Mouse (Mus musculus): ENCODE data around the gene Spats2. TPM values are rescaled to one million over a fixed set of nuclear protein-coding genes. Genes with fewer than 3 reads are reported as not detected.

Gene Spats2
- polyA plus RNA-seq, 2 experiments: 39.7 to 47.1 TPM

GRCm38 (mm10) chr15:99226090-99226489 is 100.4 kb downstream of the Spats2 start:
- TF ChIP-seq POLR2A (IDR thresholded peaks at IDR 0.05; ENCODE audit: borderline replicate concordance, extremely low read depth, insufficient read depth, insufficient read length): no peak
- WGBS: 17% methylated on average over 14 of the region's 14 CpGs

GRCm38 (mm10) chr15:99231998-99232397 is 106.3 kb downstream of the Spats2 start:
- Histone ChIP-seq H3K36me3 (ENCODE audit: control insufficient read depth, insufficient read depth, low read length) (no peaks in the 10 kb centered on the region), H3K27ac (replicated peaks; ENCODE audit: low read depth, low read length) (no peak overlapping the region), H3K4me1 (ENCODE audit: control insufficient read depth, insufficient read depth, low read length) (no peaks in the 10 kb centered on the region), H3K27me3 (ENCODE audit: control insufficient read depth, insufficient read depth, low read length) (peaks cover 35% of the 10 kb centered on the region), H3K9ac (ENCODE audit: low read depth, low read length, severe bottlenecking) (no peak overlapping the region), H3K4me3 (replicated peaks; ENCODE audit: low read length) (no peak overlapping the region), H3K4me2 (replicated peaks; ENCODE audit: low read depth, low read length, severe bottlenecking) (no peak overlapping the region), H3K9me3 (ENCODE audit: control insufficient read depth, low read length) (no peaks in the 10 kb centered on the region)
- TF ChIP-seq POLR2A (IDR thresholded peaks at IDR 0.05; ENCODE audit: borderline replicate concordance, extremely low read depth, insufficient read depth, insufficient read length): no peak
- no peak for DNase-seq (ENCODE audit: low spot score)
- WGBS: 63% methylated on average over 10 of the region's 10 CpGs
- ATAC-seq (ENCODE audit: low FRiP score, low read depth): no peak

More at GRCm38 (mm10) chr15:99226090-99226489, 100.4 kb downstream of the Spats2 start:
- Histone ChIP-seq H3K9ac (ENCODE audit: low read depth, low read length, severe bottlenecking) (no peak overlapping the region), H3K4me1 (ENCODE audit: control insufficient read depth, insufficient read depth, low read length) (peaks cover 33% of the 10 kb centered on the region), H3K36me3 (ENCODE audit: control insufficient read depth, insufficient read depth, low read length) (no peaks in the 10 kb centered on the region), H3K27ac (replicated peaks; ENCODE audit: low read depth, low read length) (no peak overlapping the region), H3K4me3 (replicated peaks; ENCODE audit: low read length) (peak overlapping the region; percentile 37; the same call in 1 of the 2 replicates), H3K27me3 (ENCODE audit: control insufficient read depth, insufficient read depth, low read length) (peaks cover 85% of the 10 kb centered on the region), H3K4me2 (replicated peaks; ENCODE audit: low read depth, low read length, severe bottlenecking) (peak overlapping the region; percentile 61; the same call in 1 of the 2 replicates), H3K9me3 (ENCODE audit: control insufficient read depth, low read length) (no peaks in the 10 kb centered on the region)
- ATAC-seq (ENCODE audit: low FRiP score, low read depth) (no peak), DNase-seq (ENCODE audit: low spot score) (no peak)

GRCm38 (mm10) chr15:99233719-99234118 is 108.0 kb downstream of the Spats2 start:
- Histone ChIP-seq H3K27ac (replicated peaks; ENCODE audit: low read depth, low read length) (no peak overlapping the region), H3K36me3 (ENCODE audit: control insufficient read depth, insufficient read depth, low read length) (no peaks in the 10 kb centered on the region), H3K4me1 (ENCODE audit: control insufficient read depth, insufficient read depth, low read length) (no peaks in the 10 kb centered on the region), H3K4me3 (replicated peaks; ENCODE audit: low read length) (no peak overlapping the region), H3K27me3 (ENCODE audit: control insufficient read depth, insufficient read depth, low read length) (peaks cover 19% of the 10 kb centered on the region), H3K4me2 (replicated peaks; ENCODE audit: low read depth, low read length, severe bottlenecking) (no peak overlapping the region), H3K9me3 (ENCODE audit: control insufficient read depth, low read length) (no peaks in the 10 kb centered on the region), H3K9ac (ENCODE audit: low read depth, low read length, severe bottlenecking) (no peak overlapping the region)
- DNase-seq (ENCODE audit: low spot score) (no peak), ATAC-seq (ENCODE audit: low FRiP score, low read depth) (no peak)
- 61% methylated on average over 17 of the region's 17 CpGs for WGBS
- no peak for TF ChIP-seq POLR2A (IDR thresholded peaks at IDR 0.05; ENCODE audit: borderline replicate concordance, extremely low read depth, insufficient read depth, insufficient read length)

- DNase-seq (ENCODE audit: low spot score) (no peak), ATAC-seq (ENCODE audit: low FRiP score, low read depth) (no peak)
- Histone ChIP-seq H3K9ac (ENCODE audit: low read depth, low read length, severe bottlenecking) (no peak overlapping the region), H3K36me3 (ENCODE audit: control insufficient read depth, insufficient read depth, low read length) (no peaks in the 10 kb centered on the region), H3K4me3 (replicated peaks; ENCODE audit: low read length) (no peak overlapping the region), H3K27me3 (ENCODE audit: control insufficient read depth, insufficient read depth, low read length) (peaks cover 15% of the 10 kb centered on the region), H3K27ac (replicated peaks; ENCODE audit: low read depth, low read length) (no peak overlapping the region), H3K4me1 (ENCODE audit: control insufficient read depth, insufficient read depth, low read length) (no peaks in the 10 kb centered on the region), H3K4me2 (replicated peaks; ENCODE audit: low read depth, low read length, severe bottlenecking) (no peak overlapping the region), H3K9me3 (ENCODE audit: control insufficient read depth, low read length) (no peaks in the 10 kb centered on the region)
- 68% methylated on average over 12 of the region's 12 CpGs for WGBS
- no peak for TF ChIP-seq POLR2A (IDR thresholded peaks at IDR 0.05; ENCODE audit: borderline replicate concordance, extremely low read depth, insufficient read depth, insufficient read length)
Observed at GRCm38 (mm10) chr15:99234326-99235010, 108.8 kb downstream of the Spats2 start.

GRCm38 (mm10) chr15:99238006-99238405 is 112.3 kb downstream of the Spats2 start:
- peaks cover 18% of the 10 kb centered on the region for H3K36me3 ChIP-seq (ENCODE audit: control insufficient read depth, insufficient read depth, low read length)
- WGBS: 53% methylated on average over 11 of the region's 11 CpGs
- H3K4me1 ChIP-seq (ENCODE audit: control insufficient read depth, insufficient read depth, low read length): no peaks in the 10 kb centered on the region
- H3K27ac ChIP-seq (replicated peaks; ENCODE audit: low read depth, low read length): no peak overlapping the region
- ATAC-seq (ENCODE audit: low FRiP score, low read depth): no peak
- H3K4me2 ChIP-seq (replicated peaks; ENCODE audit: low read depth, low read length, severe bottlenecking): no peak overlapping the region
- no peak overlapping the region for H3K9ac ChIP-seq (ENCODE audit: low read depth, low read length, severe bottlenecking)
- no peak for TF ChIP-seq POLR2A (IDR thresholded peaks at IDR 0.05; ENCODE audit: borderline replicate concordance, extremely low read depth, insufficient read depth, insufficient read length)
- no peak overlapping the region for H3K4me3 ChIP-seq (replicated peaks; ENCODE audit: low read length)
- peaks cover 5% of the 10 kb centered on the region; the same call in 1 of the 2 replicates for H3K27me3 ChIP-seq (ENCODE audit: control insufficient read depth, insufficient read depth, low read length)
- H3K9me3 ChIP-seq (ENCODE audit: control insufficient read depth, low read length): no peaks in the 10 kb centered on the region
- DNase-seq (ENCODE audit: low spot score): no peak
